Mouse (Mus musculus) embryonic facial prominence, embryonic 14.5 days (tissue): Measurements from ENCODE around the gene Glis2. TPM values are rescaled to one million over a fixed set of nuclear protein-coding genes. Genes with fewer than 3 reads are reported as not detected.

Experiments used
- ATAC-seq: fragments of 200-750 bp; cut with Nextera tagmentation; 2 replicates; pipeline ENCODE4 v1.8.0; 2017; ENCODE audit warnings: low read depth, moderate number of reproducible peaks, moderate TSS enrichment
- DNase-seq: peaks from one replicate; pipeline ENCODE4 v3.0.0-alpha.2; 2015; ENCODE audit warnings: low spot score
- H3K27ac ChIP-seq: fragments of 300-500 bp; sonication (generic); replicated peaks from 2 replicates; pipeline ENCODE4 v1.5.1; 2014; ENCODE audit warnings: low read depth, mild to moderate bottlenecking, low read length, moderate library complexity
- H3K27me3 ChIP-seq: fragments of 300-500 bp; sonication (generic); replicated peaks from 2 replicates; pipeline ENCODE4 v1.6.1; 2014; ENCODE audit warnings: low read length; ENCODE audit not compliant: control insufficient read depth, insufficient read depth
- H3K36me3 ChIP-seq: fragments of 300-500 bp; sonication (generic); 2 replicates; pipeline ENCODE4 v1.6.1; 2014; ENCODE audit warnings: low read length, mixed read lengths; ENCODE audit not compliant: control insufficient read depth, insufficient read depth
- H3K4me1 ChIP-seq: fragments of 300-500 bp; sonication (generic); 2 replicates; pipeline ENCODE4 v1.6.1; 2014; ENCODE audit warnings: antibody characterized with exemption, low read length; ENCODE audit not compliant: control insufficient read depth, insufficient read depth
- H3K4me2 ChIP-seq: fragments of 300-500 bp; sonication (generic); 2 replicates; pipeline ENCODE4 v1.6.1; 2014; ENCODE audit warnings: low read depth, mild to moderate bottlenecking, low read length, moderate library complexity, mixed read lengths
- H3K4me3 ChIP-seq: fragments of 300-500 bp; sonication (generic); 2 replicates; pipeline ENCODE4 v1.5.1; 2014; ENCODE audit warnings: low read depth, mild to moderate bottlenecking, low read length
- H3K9ac ChIP-seq: fragments of 300-500 bp; sonication (generic); 2 replicates; pipeline ENCODE4 v1.6.1; 2014; ENCODE audit warnings: low read depth, mild to moderate bottlenecking, low read length, moderate library complexity, mixed read lengths
- H3K9me3 ChIP-seq: fragments of 300-500 bp; sonication (generic); 2 replicates; pipeline ENCODE4 v1.6.1; 2016; ENCODE audit warnings: low read length; ENCODE audit not compliant: control insufficient read depth
- WGBS: fragments of 180-500 bp; shearing (Covaris S2); extraction: QIAGEN DNeasy Blood & Tissue Kit; methylation state at CpG from one replicate; pipeline ENCODE4 v1.1.7; 2014; 5-methylcytosine and 5-hydroxymethylcytosine counted together
- polyA plus RNA-seq: library from polyadenylated mRNA; unstranded; fragments of >200 nt; fragmentation: Nextera tagmentation; extraction: Ambion mirVana; gene quantifications from 2 replicates; pipeline ENCODE4 v1.2.1, GENCODE M21; 2014

Glis2 gene
- polyA plus RNA-seq, 1 experiment from 2014 or later: 34.7 TPM

DNA sequence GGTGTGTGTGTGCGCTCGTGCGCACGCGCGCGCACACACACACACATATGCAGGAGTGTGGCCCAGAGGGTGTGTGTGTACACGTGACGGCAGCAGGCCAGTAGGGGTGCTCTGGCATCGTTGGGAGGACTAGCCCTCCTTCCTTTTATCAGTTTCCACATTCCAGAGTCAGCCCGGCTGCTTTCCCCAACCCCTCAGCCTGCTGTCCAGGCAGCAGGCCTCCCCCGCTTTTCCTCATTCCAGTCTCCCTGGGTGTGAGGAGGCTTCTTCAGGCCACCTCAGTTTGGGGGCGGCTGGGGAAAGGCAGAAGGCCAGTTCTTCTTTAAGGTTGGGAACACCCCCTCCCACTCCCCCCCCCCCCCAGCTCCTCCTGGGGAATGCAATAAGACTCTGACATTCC, 47.7 kb downstream of the Glis2 start:
- DNase-seq (peak; percentile 90), ATAC-seq (peak; percentile 53)
- Histone ChIP-seq H3K4me3 (peak overlapping the region; percentile 64), H3K4me1 (peaks cover 49% of the 10 kb centered on the region), H3K27me3 (no peaks in the 10 kb centered on the region), H3K4me2 (peak overlapping the region; percentile 66), H3K36me3 (peaks cover 16% of the 10 kb centered on the region), H3K27ac (peak overlapping the region; percentile 77), H3K9me3 (no peaks in the 10 kb centered on the region), H3K9ac (peak overlapping the region; percentile 51)
- WGBS: 20% methylated on average over 12 of the region's 13 CpGs

DNA sequence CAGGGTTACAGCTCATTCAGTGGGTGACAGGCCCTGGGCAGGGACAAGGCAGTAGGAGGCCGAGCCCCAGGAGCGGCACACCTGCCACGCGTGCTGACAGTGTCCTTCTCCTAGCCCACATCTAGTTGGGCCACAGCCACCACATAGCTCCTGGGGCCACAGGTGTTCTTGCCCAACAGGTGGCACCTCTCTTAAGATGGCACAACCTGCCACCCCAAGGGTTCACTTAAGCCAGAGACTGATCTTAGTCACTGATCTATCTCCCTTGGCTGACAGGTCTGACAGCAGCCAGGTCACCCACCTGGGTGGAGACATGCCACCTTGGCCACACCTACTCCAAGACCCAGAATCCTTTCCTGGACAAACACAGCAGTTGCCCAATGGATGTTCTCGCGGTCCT, 48.4 kb downstream of the Glis2 start:
- Histone ChIP-seq H3K9ac (peak overlapping the region; percentile 51), H3K4me1 (peaks cover 57% of the 10 kb centered on the region), H3K27ac (peak overlapping the region; percentile 77; the same call in 1 of the 2 replicates), H3K4me3 (peak overlapping the region; percentile 64; the same call in 1 of the 2 replicates), H3K36me3 (peaks cover 17% of the 10 kb centered on the region), H3K9me3 (no peaks in the 10 kb centered on the region), H3K27me3 (no peaks in the 10 kb centered on the region), H3K4me2 (peak overlapping the region; percentile 66)
- ATAC-seq: no peak
- WGBS: 82% methylated on average over 5 of the region's 6 CpGs
- no peak for DNase-seq

DNA sequence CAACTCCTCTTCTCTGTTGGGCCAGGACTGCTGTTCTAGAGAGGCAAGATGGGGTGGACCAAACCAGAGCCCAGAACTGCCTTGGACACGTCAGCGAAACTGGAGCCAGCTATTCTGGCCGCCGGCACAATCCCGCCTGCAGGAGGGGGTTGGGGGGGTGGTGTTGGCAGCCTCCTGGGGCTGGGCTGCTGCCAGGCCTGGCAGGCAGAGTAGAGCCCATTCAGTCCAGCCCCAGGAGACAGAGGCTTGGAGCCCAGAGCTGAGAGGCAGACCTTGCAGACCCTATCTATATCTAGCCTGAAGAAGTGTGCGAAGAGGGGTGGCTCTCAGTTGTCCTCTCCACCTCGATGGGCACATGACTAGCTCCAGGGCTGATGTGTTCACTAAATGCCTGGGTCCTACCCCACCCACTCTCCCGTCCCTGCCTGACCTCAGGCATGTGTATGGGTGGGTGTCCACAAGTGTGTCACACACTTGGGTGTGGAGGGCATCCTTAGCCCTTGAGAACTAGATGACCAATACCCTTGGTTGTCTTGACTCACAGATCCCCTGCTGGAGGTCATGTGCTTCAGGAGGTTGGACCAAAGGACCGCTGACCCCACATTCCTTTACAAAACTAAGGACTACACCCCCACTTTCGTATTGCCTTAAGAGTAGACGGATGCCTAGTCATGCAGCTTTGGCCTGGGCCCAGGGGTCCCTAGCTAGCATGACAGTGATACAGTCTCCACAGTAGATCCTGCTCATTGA, 49.3 kb downstream of the Glis2 start:
- no peaks in the 10 kb centered on the region for H3K9me3 ChIP-seq
- peaks cover 26% of the 10 kb centered on the region for H3K36me3 ChIP-seq
- H3K4me1 ChIP-seq: peaks cover 62% of the 10 kb centered on the region
- no peak overlapping the region for H3K4me3 ChIP-seq
- WGBS: 66% methylated on average over 11 of the region's 11 CpGs
- peak overlapping the region; percentile 77 for H3K27ac ChIP-seq
- H3K9ac ChIP-seq: peak overlapping the region; percentile 28; the same call in 1 of the 2 replicates
- H3K27me3 ChIP-seq: no peaks in the 10 kb centered on the region
- DNase-seq: peak; percentile 71
- peak overlapping the region; percentile 66 for H3K4me2 ChIP-seq
- ATAC-seq: peak; percentile 5; the same call in 1 of the 2 replicates

DNA sequence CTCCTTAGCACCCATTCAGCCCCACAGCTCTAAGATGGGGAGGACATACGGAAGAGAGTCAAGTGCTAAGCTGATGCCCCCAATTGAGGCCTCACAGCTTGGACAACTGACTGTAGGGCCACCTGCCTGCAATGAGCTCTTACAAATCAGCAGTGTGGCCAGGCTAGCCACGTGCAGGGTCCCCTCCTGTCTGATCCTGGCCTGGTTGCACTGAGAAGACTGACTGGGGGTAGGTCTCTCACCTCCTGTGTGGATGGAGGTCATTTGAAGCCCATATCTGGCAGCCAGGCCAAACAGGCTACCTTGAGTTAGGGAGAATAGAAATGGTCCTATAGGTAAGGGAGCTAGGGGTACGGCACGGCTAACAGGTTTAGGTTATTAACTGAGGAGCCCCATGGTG, 51.4 kb downstream of the Glis2 start:
- Histone ChIP-seq H3K4me2 (no peak overlapping the region), H3K9me3 (no peaks in the 10 kb centered on the region), H3K27ac (no peak overlapping the region), H3K9ac (no peak overlapping the region), H3K4me3 (no peak overlapping the region), H3K27me3 (no peaks in the 10 kb centered on the region), H3K36me3 (peaks cover 46% of the 10 kb centered on the region), H3K4me1 (peaks cover 65% of the 10 kb centered on the region)
- WGBS: 72% methylated on average over 4 of the region's 4 CpGs
- DNase-seq (no peak), ATAC-seq (no peak)

DNA sequence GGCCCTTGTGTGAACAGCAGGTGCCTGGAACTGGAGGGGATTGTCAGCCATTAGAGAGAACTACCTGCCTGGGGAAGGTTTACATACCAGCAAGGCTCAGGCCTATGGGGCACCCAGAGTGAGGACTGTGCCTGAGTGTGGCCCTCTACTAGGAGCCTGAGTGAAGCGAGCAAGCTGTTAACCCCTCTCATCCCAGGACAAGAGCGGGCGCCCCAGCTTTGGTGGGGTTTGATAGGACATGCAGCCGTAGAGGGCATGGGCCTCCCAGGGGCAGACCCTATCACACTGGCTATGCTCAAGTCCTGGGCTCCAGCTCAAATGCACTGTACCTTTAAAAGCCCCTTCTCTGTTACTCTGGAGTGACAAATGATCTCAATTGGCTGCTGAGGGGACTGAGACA, 52.3 kb downstream of the Glis2 start:
- Histone ChIP-seq H3K9me3 (no peaks in the 10 kb centered on the region), H3K27me3 (no peaks in the 10 kb centered on the region), H3K27ac (peak overlapping the region; percentile 83), H3K4me3 (no peak overlapping the region), H3K4me1 (peaks cover 67% of the 10 kb centered on the region), H3K9ac (peak overlapping the region; percentile 40; the same call in 1 of the 2 replicates), H3K4me2 (peak overlapping the region; percentile 33), H3K36me3 (peaks cover 48% of the 10 kb centered on the region)
- WGBS: 50% methylated on average over 4 of the region's 4 CpGs
- ATAC-seq (no peak), DNase-seq (no peak)

DNA sequence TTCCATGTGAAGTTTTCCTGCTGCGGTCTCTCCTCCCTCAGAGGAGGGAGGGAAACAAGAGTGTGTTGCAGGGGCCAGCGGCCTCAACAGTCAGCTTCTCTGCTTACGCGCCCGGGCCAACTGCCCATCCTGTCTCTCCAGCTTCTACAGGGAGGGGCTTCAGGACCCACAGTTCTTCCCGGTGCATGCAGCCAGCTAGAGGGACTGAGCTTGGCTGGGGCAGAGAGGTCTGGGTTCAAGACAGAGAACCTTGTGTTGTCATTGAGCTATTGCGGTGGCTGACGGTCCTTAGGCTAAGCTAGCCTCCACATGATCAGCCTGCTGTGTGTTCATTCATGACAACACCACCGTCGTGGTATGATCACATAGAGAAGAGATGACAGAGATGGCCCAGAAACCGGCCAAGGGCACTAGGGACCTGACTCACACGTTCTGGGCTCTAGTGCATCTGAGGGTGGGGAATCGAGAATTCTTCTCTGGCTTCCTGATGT, 53.2 kb downstream of the Glis2 start:
- ATAC-seq: peak; percentile 34
- DNase-seq: peak; percentile 89
- WGBS: 52% methylated on average over 13 of the region's 13 CpGs
- H3K4me1 ChIP-seq: peaks cover 67% of the 10 kb centered on the region
- no peak overlapping the region for H3K4me3 ChIP-seq
- H3K4me2 ChIP-seq: peak overlapping the region; percentile 33; the same call in 1 of the 2 replicates
- H3K9ac ChIP-seq: peak overlapping the region; percentile 40; the same call in 1 of the 2 replicates
- H3K27ac ChIP-seq: peak overlapping the region; percentile 83
- H3K36me3 ChIP-seq: peaks cover 54% of the 10 kb centered on the region
- H3K27me3 ChIP-seq: no peaks in the 10 kb centered on the region
- H3K9me3 ChIP-seq: no peaks in the 10 kb centered on the region

DNA sequence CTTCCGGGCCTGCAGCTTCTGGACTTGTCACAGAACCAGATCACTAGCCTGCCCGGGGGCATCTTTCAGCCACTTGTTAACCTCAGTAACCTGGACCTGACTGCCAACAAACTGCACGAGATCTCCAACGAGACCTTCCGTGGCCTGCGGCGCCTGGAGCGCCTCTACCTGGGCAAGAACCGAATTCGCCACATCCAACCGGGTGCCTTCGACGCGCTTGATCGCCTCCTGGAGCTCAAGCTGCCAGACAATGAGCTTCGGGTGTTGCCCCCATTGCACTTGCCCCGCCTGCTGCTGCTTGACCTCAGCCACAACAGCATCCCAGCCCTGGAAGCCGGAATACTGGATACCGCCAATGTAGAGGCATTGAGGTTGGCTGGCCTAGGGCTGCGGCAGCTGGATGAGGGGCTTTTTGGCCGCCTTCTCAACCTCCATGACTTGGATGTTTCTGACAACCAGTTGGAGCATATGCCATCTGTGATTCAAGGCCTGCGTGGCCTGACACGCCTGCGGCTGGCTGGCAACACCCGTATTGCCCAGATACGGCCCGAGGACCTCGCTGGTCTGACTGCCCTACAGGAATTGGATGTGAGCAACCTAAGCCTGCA, 54.0 kb downstream of the Glis2 start:
- Histone ChIP-seq H3K27ac (no peak overlapping the region), H3K9me3 (no peaks in the 10 kb centered on the region), H3K27me3 (no peaks in the 10 kb centered on the region), H3K4me1 (peaks cover 64% of the 10 kb centered on the region), H3K4me2 (no peak overlapping the region), H3K9ac (no peak overlapping the region), H3K4me3 (no peak overlapping the region), H3K36me3 (peaks cover 52% of the 10 kb centered on the region)
- no peak for ATAC-seq
- 88% methylated on average over 28 of the region's 28 CpGs for WGBS
- no peak for DNase-seq

DNA sequence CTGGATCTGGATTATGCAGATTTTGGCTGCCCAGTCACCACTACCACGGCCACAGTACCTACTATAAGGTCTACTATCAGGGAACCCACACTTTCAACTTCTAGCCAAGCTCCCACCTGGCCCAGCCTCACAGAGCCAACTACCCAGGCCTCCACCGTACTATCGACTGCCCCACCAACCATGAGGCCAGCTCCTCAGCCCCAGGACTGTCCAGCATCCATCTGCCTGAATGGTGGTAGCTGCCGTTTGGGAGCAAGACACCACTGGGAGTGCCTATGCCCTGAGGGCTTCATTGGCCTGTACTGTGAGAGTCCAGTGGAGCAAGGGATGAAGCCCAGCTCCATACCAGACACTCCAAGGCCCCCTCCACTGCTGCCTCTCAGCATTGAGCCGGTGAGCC, 54.7 kb downstream of the Glis2 start:
- Histone ChIP-seq H3K4me1 (peaks cover 58% of the 10 kb centered on the region), H3K27ac (no peak overlapping the region), H3K36me3 (peaks cover 49% of the 10 kb centered on the region), H3K9me3 (no peaks in the 10 kb centered on the region), H3K9ac (0 out of 2 replicates have a peak overlapping the region, but pooled peaks have one; percentile 14), H3K4me2 (no peak overlapping the region), H3K4me3 (no peak overlapping the region), H3K27me3 (no peaks in the 10 kb centered on the region)
- ATAC-seq (no peak), DNase-seq (no peak)
- 87% methylated on average over 5 of the region's 5 CpGs for WGBS
